Mouse (Mus musculus) heart, embryonic 16.5 days (tissue): ENCODE data around the gene Moxd2. TPM values are rescaled to one million over a fixed set of nuclear protein-coding genes. Genes with fewer than 3 reads are reported as not detected.
A peak's percentile ranks its signal among the peaks of the same experiment; 100 is the strongest.

Source experiments
- ATAC-seq: fragments of 200-750 bp; cut with Nextera tagmentation; replicated peaks from 2 replicates; pipeline ENCODE4 v1.8.0; 2017; ENCODE audit warnings: moderate number of reproducible peaks; ENCODE audit not compliant: insufficient read depth, low FRiP score; ENCODE audit errors: extremely low read depth
- H3K27ac ChIP-seq: fragments of 300-500 bp; sonication (generic); 2 replicates; pipeline ENCODE4 v1.5.1; 2014; ENCODE audit warnings: mild to moderate bottlenecking, low read length, control low read depth, moderate library complexity
- H3K27me3 ChIP-seq: fragments of 300-500 bp; sonication (generic); 2 replicates; pipeline ENCODE4 v1.6.1; 2014; ENCODE audit warnings: low read length, mixed read lengths; ENCODE audit not compliant: control insufficient read depth, insufficient read depth
- H3K36me3 ChIP-seq: fragments of 300-500 bp; sonication (generic); 2 replicates; pipeline ENCODE4 v1.6.1; 2014; ENCODE audit not compliant: control insufficient read depth, insufficient read depth
- H3K4me1 ChIP-seq: fragments of 300-500 bp; sonication (generic); 2 replicates; pipeline ENCODE4 v1.6.1; 2014; ENCODE audit warnings: low read length, mixed read lengths; ENCODE audit not compliant: control insufficient read depth, insufficient read depth
- H3K4me2 ChIP-seq: fragments of 300-500 bp; sonication (generic); 2 replicates; pipeline ENCODE4 v1.6.1; 2014; ENCODE audit warnings: low read depth, mild to moderate bottlenecking, control low read depth, low read length
- H3K4me3 ChIP-seq: fragments of 300-500 bp; sonication (generic); 2 replicates; pipeline ENCODE4 v1.5.1; 2014; ENCODE audit warnings: mild to moderate bottlenecking, control low read depth, low read length
- H3K9ac ChIP-seq: fragments of 300-500 bp; sonication (generic); 2 replicates; pipeline ENCODE4 v1.6.1; 2014; ENCODE audit warnings: low read length, control low read depth
- H3K9me3 ChIP-seq: fragments of 300-500 bp; sonication (generic); replicated peaks from 2 replicates; pipeline ENCODE4 v1.6.1; 2016; ENCODE audit warnings: low read length; ENCODE audit not compliant: control insufficient read depth
- WGBS: fragments of 180-500 bp; shearing (Covaris S2); extraction: QIAGEN DNeasy Blood & Tissue Kit; methylation state at CpG from one replicate; pipeline ENCODE4 v1.1.7; 2014; 5-methylcytosine and 5-hydroxymethylcytosine counted together
- polyA plus RNA-seq: library from polyadenylated mRNA; unstranded; fragments of >200 nt; fragmentation: Nextera tagmentation; extraction: Ambion mirVana; gene quantifications from 2 replicates; pipeline ENCODE4 v1.2.1, GENCODE M21; 2015

Gene Moxd2
- not detected in 2 replicates for polyA plus RNA-seq

DNA sequence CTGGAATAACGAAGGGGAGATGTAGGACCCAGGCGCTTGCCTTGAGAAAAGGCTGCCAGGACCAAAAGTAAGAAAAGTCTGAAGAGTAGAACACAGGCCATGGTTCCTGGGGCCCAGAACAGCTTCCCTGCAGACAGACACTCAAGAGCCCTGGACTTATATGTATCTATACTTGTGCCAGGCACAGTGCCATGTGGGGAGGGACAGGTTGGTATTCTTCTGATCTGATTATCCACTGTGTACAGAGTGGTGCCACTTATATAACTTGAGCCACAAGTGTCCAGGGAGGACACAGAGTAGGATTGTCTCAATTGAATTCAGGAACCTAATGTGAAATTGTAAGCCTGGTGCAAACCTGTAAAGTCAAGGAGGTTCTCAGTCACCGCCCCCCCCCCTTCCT lies at the start of gene Moxd2:
TSS of gene Moxd2 (minus strand) at position 101 of the 400 bp plus-strand sequence.
- Histone ChIP-seq H3K36me3 (no peaks in the 10 kb centered on the region), H3K9me3 (no peaks in the 10 kb centered on the region), H3K27me3 (no peaks in the 10 kb centered on the region), H3K4me3 (no peak within 1 kb of the TSS), H3K4me1 (no peaks in the 10 kb centered on the region), H3K9ac (no peak within 1 kb of the TSS), H3K27ac (no peak within 1 kb of the TSS), H3K4me2 (no peak within 1 kb of the TSS)
- no peak for ATAC-seq
- WGBS, result 96% methylated on average over 3 of the region's 3 CpGs

DNA sequence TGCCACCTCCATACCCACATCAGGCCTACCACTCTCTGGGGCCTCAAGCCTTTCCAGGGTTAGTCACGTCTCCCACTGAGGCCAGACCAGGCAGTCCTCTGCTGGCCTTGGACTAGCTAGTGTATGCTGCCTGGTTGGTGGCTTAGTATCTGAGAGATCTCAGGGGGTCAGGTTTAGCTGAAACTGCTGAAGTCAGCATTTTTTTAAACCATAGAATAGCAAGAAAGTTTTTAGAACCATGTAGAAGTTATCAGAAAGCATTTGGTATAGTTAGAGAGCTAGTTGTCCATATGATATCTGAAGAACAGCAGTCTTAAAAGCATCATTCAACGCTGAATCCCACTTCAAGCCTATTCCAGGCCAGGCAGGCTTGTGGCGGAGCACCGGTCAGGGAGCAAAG lies 32.7 kb upstream of the Moxd2 start:
- Histone ChIP-seq H3K4me3 (no peak overlapping the region), H3K9me3 (no peaks in the 10 kb centered on the region; the same call in 1 of the 2 replicates), H3K36me3 (no peaks in the 10 kb centered on the region), H3K4me2 (no peak overlapping the region), H3K4me1 (no peaks in the 10 kb centered on the region), H3K27me3 (no peaks in the 10 kb centered on the region), H3K27ac (no peak overlapping the region), H3K9ac (no peak overlapping the region)
- WGBS, result 74% methylated on average over 4 of the region's 4 CpGs
- no peak for ATAC-seq

- Histone ChIP-seq H3K4me1 (no peaks in the 10 kb centered on the region), H3K9me3 (no peaks in the 10 kb centered on the region), H3K36me3 (no peaks in the 10 kb centered on the region), H3K9ac (no peak within 1 kb of the TSS), H3K27me3 (no peaks in the 10 kb centered on the region), H3K4me2 (no peak within 1 kb of the TSS), H3K27ac (no peak within 1 kb of the TSS), H3K4me3 (no peak within 1 kb of the TSS)
- ATAC-seq, result no peak
These were observed 13.0 kb upstream of the Moxd2 start, which contains the start of gene Prss58 for GRCm38 (mm10) chr6:40900287-40900686. Gene Prss58 (minus strand): TSS chr6:40900387.

DNA sequence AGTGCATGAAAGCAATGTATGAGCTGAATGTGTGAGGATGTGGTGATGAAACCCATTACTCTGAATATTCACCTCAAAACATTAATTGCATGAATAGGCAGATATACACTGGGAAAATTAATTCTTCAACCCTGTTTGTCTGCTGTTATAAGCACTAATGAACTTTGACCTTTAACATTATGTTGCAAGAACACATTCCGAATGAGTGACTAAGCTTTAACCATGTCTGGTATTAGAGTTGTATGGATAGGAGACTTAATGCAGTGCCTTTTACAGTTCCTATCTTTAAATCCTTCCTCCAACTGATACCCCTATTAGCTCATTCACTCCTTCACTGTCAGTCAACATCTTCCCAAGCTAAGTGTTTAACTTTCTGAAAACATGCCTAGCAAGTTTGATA lies 7.4 kb upstream of the Moxd2 start:
- H3K27me3 ChIP-seq, result no peaks in the 10 kb centered on the region
- 66% methylated on average over 1 of the region's 1 CpGs for WGBS
- no peaks in the 10 kb centered on the region for H3K36me3 ChIP-seq
- ATAC-seq, result no peak
- no peak overlapping the region for H3K4me3 ChIP-seq
- no peaks in the 10 kb centered on the region for H3K9me3 ChIP-seq
- H3K9ac ChIP-seq, result no peak overlapping the region
- H3K4me1 ChIP-seq, result no peaks in the 10 kb centered on the region
- no peak overlapping the region for H3K4me2 ChIP-seq
- H3K27ac ChIP-seq, result no peak overlapping the region

DNA sequence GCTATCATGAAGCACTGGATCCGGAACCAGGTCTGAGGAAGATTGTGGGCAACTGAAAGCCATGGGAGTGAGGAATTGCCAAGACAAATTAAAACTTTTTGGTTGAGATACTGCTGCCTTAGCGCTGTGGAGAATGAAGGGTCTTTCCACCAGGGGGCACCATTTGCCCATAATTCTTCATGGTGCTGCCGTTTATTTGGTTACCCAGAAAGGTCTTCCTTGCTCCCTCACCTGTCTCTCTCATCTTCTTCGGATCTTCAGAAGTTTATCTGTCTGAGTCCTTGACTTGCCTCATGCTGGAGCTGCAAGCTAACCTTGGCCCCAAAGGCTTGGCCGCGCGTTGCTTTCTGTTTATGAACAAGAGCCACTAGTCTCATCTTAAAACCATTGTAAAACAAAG lies 6.3 kb upstream of the Moxd2 start:
- WGBS, result 36% methylated on average over 7 of the region's 7 CpGs
- H3K4me2 ChIP-seq, result no peak overlapping the region
- no peaks in the 10 kb centered on the region for H3K27me3 ChIP-seq
- no peaks in the 10 kb centered on the region for H3K9me3 ChIP-seq
- ATAC-seq, result no peak
- no peak overlapping the region for H3K9ac ChIP-seq
- no peak overlapping the region for H3K27ac ChIP-seq
- H3K36me3 ChIP-seq, result no peaks in the 10 kb centered on the region
- no peak overlapping the region for H3K4me3 ChIP-seq
- H3K4me1 ChIP-seq, result no peaks in the 10 kb centered on the region

DNA sequence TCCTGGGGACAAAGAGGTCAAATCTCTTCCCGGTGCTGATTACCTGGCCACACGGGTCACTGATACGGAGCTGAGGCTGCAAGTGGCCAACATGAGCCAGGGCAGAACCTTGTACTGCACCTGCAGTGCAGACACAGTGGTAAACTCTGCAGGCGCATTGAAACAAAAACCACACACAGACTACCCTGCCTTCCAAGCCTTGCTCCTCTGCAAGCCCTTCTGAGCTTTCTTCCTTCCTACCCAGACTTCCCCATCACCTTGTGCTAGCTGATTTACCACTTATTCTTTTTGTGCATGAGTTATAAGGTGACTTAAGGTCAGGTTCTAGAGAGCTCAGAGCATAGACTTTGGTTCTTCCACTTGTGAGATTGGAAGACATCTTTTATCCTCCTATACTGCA lies 4.5 kb upstream of the Moxd2 start:
- WGBS, result 65% methylated on average over 4 of the region's 4 CpGs
- Histone ChIP-seq H3K27me3 (no peaks in the 10 kb centered on the region), H3K9me3 (no peaks in the 10 kb centered on the region), H3K9ac (no peak overlapping the region), H3K27ac (0 out of 2 replicates have a peak overlapping the region, but pooled peaks have one; percentile 0), H3K4me2 (no peak overlapping the region), H3K4me3 (no peak overlapping the region), H3K4me1 (no peaks in the 10 kb centered on the region), H3K36me3 (no peaks in the 10 kb centered on the region)
- ATAC-seq, result no peak

GRCm38 (mm10) chr6:40890973-40891372 lies 3.7 kb upstream of the Moxd2 start:
- H3K4me1 ChIP-seq, result no peaks in the 10 kb centered on the region
- no peak overlapping the region for H3K27ac ChIP-seq
- ATAC-seq, result peak; percentile 63; the same call in 1 of the 2 replicates
- no peaks in the 10 kb centered on the region for H3K9me3 ChIP-seq
- WGBS, result 48% methylated on average over 1 of the region's 1 CpGs
- H3K4me2 ChIP-seq, result no peak overlapping the region
- H3K4me3 ChIP-seq, result no peak overlapping the region
- H3K36me3 ChIP-seq, result no peaks in the 10 kb centered on the region
- no peaks in the 10 kb centered on the region for H3K27me3 ChIP-seq
- no peak overlapping the region for H3K9ac ChIP-seq

- Histone ChIP-seq H3K4me1 (no peaks in the 10 kb centered on the region), H3K4me3 (no peak overlapping the region), H3K9me3 (no peaks in the 10 kb centered on the region), H3K4me2 (no peak overlapping the region), H3K27me3 (no peaks in the 10 kb centered on the region), H3K27ac (no peak overlapping the region), H3K36me3 (no peaks in the 10 kb centered on the region), H3K9ac (no peak overlapping the region)
- no peak for ATAC-seq
These were observed 42.0 kb downstream of the Moxd2 start for GRCm38 (mm10) chr6:40845283-40845682.
